Mouse (Mus musculus): ENCODE data around the gene Tfap2d. TPM values are rescaled to one million over a fixed set of nuclear protein-coding genes. Genes with fewer than 3 reads are reported as not detected.

The Tfap2d gene
- not detected in 2 replicates for total RNA-seq (2021)
- long read RNA-seq, experiment 1 = 0 reads
- long read RNA-seq, experiment 2 = 0 reads

DNA sequence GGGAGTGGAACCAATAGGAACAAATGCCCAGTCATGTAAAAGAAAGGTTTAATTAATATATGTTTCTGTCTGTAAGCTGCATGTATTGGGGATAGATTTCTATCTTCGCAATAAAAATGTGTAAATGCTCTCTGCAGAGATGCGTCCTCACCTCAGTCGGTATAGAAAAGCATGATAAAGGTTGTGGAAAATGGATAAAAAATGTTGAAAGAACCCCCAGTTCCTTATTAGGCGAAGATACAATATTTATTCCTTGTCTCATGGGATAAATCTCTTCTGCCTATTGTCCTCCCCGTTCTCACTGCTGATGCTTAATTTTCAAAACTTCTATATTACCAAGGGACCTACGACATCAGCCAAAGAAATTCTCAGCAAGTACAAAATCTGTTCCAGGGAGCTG is at the start of gene Tfap2d:
Gene Tfap2d, plus strand, starts transcription at position 392 of the 400 bp plus-strand sequence.
- DNase-seq = no peak

DNA sequence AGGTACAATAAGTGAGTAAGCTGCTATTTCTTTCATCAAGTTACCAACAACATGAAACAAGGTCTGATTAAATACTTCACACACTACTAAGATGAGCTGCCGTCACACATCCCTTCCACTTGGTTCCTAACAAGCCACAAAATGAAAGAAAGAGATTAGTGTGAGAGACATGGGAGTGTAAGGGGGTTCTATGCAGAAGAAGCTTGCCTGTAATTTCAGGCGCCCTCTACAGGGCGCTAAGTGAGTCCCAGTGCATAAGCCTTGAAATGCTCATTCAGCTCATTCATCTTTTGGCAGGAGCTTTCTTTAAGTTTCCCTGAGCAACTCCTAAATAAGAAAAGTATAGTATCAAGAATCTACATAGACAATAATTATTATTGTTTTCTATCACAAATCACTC is 46.5 kb upstream of the Tfap2d start:
- DNase-seq = no peak

DNA sequence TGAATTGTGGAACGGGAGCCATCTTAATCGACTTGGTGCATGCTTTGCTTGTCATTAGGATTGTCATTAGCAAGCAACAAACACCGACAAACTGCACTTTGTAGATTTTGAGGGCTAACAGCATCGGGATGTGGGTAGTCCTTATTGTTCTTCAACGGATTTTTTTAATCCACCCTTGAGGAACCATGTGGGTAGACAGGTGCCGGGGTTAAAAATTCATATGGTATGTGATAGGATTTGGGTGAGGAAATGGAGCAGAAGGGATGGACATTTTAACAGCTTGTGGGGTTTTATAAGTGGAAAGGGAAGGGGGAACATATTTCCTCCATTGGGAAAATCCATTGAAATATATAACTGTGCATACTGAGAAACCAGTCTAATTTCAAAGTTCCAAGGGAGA is 46.0 kb upstream of the Tfap2d start:
- no peak for DNase-seq

DNA sequence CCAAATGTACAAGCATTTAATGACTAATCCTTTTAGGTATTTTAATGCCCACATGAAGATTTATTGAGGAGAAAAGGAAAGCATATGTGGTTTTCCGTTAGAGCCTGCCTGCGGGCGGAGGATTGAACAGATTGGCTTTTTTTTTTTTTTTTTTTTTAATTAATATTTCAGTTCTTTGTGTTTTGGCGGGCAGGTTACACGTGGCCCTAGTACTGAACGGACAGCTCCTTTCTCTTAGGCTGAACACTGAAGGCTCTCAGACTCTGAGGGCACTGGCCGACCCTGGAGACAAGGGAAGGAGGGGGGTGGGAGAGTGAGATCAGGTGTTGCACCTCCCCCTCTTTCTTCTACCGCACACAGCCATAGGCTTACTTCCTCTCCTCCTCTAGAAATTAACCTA is 14.7 kb upstream of the Tfap2d start:
- no peak for DNase-seq

DNA sequence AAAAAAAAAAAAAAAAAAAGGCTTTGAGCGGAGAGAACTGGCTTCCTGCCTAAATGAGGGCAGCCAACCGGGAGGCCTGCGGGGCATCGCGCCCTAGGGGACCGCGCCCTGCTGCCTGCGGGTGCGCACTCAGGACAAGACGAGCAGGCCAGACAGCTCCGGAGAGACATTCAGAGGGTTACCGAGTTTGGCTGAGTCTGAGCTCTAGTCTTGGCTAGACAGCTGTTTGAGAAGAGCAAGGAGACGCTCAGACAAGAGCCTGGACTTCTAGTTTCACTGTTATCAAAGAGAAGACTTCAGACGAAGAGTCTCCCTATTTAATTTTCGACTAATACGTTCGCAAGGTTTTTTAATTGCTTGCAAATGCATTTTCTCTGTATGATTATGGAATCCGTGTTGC is 5.9 kb upstream of the Tfap2d start:
- no peak for DNase-seq

DNA sequence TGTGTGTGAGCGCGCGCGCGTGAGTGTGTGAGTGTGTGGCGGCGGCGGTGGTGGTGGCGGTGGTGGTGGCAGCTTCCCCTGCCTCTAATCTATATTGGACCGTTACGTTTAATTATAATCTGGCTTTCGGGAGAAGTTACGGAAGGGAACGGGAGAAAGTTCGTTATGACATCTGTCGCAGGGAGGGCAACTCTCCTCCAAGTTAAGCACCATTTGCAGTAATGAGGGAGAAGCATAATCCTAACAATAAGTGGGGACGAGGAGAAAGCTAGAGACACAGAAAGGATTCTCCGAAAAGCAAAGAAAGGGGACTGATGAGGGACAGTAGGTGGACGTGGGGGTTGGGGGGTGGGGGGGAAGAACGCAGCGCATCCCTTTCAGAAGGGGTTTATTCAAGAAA is 494 bp downstream of the Tfap2d start:
- no peak for DNase-seq

DNA sequence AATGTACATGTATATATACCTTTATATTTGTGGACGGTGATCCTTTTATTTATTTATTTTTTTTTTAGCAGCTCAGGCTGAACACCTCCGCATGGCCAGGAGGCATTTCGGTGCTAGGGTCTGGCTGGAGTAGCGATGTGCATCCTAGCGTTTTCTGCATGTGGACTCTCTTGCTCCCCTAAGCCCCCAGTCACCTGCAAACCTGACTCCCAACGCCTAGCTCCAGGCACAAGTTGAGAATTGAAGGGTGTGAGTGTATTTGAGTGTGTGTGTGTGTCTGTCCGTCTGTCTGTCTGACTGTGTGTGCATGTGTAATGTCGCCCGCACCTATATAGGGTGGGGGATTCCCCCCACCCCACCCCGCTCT is 937 bp downstream of the Tfap2d start:
- DNase-seq = no peak

DNA sequence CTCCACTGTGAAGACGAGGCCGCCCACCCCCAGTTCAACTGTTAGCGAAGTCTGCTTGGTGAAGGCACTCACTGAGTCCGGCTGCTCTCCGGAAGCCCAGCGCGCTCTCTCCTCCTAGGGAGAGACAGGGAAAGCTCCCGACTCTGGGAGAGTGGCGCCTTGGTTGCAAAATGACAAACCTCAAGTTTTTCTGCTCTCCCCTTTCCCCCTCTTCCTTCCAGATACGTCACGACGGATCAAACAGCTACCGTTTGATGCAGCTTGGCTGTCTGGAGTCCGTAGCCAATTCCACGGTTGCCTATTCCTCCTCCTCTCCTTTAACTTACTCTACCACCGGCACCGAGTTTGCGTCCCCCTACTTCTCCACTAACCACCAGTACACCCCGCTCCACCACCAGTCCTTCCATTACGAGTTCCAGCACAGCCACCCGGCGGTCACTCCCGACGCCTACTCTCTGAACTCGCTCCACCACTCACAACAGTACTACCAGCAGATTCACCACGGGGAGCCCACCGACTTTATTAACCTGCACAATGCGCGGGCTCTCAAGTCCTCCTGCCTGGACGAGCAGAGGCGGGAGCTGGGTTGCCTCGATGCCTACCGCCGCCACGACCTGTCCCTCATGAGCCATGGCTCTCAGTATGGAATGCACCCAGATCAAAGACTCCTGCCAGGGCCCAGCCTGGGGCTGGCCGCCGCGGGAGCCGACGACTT is 1.5 kb downstream of the Tfap2d start:
- DNase-seq = no peak

DNA sequence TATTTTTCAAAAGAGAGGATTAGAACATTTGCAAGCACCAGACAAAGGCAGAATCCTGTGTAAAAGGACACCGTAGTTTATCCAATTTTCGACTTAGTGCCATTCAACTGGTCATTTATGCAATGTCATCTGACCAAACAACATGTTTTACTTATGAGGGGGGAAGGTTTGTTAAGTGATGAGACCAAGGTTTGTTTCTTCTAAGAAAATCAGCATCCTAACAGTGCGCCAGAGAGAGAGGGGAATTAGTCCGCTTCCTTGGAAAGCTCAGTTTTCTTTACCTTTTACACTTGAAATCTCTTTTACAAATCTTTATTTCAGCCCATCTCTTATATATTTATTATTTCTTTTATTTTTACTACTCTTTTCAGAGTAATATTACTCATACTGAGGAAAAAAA is 3.6 kb downstream of the Tfap2d start:
- DNase-seq = no peak

DNA sequence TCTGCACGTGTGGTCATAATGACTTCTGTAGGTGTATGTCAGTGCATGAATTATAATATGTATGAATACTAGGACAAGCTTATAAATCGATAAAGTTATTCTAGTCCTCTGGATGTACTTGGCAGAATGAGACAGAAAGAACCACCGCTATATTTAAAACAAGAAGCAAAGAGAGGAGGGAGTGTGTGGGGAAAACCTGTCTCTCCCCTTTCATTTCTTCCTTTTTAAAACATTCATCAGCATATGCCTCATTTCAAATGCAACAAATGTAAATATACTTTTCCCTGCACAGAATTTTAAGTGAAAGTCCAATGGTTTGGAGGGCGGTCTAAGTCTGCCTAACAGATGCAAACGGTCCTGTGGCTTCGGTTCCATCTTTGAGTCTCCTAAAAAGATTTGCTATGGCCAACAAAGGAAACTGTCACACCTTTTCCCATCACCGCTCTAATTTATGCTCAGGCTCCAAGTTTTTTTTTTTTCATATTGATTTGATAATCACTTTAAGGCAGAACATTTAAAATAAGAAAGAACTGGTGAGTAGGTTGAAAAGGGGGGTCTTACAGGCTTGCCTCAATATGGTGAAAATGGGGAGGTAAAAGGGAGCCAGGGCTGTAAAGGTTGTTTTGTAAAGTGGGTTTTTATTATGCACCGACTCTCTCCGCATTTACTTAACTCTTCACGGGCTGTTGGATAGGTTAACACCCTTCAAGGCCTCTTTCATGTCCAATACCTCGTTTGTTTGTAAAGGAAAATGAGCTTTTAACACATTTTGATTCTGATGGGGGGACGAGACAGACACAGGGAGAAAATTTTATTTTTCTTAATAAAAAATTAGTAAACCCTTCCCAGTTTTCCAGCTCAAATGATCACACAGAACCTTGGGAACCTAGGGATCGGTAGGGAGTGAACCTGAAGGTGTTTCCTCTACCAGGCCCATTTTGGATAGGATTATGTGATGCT is 4.3 kb downstream of the Tfap2d start:
- no peak for DNase-seq

DNA sequence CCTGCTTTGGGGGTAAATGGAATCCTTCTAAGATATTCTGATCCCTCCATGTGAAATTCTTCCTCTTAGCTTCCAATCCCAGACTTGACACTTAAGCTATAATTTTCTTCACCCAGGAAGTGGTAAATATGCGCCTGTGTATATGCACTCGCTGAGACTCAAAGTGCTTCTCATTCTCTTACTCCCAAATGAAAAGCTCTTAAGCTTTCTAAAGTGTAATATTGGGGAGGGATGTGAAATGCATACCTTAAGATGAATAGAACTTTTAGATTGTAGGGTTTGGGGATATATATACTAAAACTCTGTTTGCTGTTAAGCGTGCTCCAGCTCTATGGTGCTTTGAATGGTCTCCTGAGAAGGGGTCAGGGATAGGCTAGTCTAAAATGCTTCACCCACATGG is 5.0 kb downstream of the Tfap2d start:
- DNase-seq = no peak

DNA sequence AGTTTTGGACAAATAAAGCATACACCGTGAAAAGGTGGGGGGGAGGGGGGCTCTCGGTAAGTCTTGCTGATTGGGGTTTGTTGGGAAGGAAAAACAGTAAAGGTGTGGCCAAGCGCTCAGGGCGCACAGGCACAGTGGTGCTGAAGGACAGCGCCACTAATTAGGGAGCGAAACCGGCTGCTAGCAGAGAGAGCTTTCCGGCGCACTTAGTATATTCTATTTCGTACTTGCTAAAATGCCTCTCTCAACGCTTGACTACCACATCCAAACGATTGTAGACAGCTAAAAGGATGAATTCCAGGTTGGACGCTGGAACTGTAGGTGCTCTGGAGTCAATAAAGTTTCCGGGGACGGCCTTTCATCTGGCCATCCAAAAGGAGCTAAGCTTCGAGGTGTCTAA is 6.9 kb downstream of the Tfap2d start:
- DNase-seq = peak; percentile 15

DNA sequence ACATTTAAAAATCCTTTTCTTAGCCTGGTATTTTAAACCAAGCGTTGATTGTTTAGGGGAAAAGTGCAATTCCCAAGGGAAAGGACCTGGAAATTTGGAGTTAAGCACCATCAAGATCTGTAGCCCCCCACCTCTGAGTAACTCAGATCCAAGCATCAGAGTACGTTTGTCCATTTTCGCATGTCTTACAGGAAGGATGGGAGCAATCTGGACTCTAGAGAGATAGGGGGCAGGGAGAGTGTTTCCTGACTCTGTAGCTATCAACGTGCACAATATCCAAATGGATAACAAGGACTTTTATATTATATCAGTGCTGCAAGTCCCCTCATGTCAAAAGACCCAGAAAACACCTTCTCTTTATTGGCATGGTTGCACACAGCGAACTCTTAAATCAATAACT is 7.4 kb downstream of the Tfap2d start:
- no peak for DNase-seq

DNA sequence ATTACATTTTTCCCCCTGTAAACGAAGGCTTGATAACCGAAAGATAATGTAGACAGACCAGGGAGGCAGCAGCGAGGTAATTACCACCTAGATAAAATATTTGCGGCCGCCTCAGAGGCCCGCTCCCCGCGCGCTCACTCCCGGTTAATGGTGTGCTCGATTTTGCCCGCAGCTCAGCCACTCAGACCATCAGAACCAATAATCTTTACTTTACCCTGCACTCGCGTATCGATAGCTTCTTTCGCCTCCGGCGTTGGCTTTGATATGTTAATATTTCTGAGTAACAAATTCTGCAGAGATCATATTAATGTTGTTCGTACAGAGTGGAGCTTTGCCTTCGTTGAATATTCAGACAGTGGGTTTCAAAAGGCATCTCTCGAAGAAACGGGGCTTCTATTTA is 8.2 kb downstream of the Tfap2d start:
- no peak for DNase-seq

DNA sequence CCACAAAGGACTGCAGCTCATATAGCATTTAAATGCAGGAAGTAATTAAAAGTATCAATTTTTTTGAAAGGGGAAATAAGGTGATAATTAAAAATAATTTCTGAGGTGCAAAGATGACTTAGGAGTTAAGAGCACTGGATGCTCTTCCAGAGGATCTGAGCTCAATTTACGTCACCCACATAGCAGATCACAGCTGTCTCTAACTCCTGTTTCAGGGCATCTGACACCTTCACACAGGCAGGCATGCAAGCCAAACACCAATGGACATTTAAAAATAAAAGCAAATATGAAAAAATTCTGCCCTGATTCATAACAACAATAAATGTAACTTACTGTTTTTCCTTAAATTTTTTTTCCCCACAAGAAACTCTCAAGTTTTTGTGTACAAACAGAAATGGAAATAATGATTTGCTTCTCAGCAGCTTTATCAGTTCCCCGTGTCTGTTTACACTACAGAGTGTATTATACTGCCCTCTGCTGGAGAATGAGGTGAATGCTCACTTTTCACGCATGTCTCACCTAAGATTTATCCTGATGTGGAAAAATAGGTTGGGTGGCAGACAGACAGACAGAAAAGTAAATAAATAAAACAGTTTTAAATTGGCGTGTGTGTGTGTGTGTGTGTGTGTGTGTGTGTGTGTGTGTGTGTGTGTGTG is 76.0 kb downstream of the Tfap2d start:
- DNase-seq = peak; percentile 12

DNA sequence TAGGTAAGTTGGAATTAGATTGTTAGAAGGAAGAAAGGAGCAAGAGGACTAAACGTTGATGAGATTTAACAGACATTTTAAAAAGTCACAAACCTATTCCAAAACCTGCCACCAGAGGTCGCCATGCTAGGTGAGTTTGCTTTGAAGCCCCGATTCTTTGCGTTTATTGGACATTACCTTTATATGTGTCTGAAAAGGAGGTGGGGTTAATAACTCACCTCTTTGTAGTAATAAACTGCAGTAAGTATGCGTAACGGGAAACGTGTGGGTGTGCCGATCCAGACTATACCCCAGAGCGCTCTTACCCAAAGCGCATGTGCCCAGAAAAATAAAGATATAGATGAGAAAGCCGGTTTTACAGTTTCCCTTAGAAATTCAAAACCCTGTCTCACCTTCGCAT is 102.8 kb downstream of the Tfap2d start:
- DNase-seq = peak; percentile 49

DNA sequence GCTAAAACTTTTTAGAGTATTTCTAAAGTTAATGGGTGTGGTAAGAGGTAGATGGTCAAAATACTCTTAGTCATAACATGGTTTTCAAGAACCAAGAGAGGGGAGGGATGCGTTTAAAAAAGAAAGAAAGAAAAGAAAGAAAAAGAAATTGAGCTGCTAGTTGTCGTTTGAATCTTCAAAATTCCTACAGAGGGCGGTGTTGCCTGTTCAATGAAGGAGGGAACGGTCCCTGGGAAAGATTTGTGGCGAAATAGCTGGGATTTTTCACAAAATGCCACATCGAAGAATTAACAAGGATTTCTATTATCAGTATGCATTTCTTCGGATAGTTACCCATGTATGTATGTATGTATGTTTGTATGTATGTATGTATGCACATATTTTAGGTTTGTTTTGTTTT is 103.4 kb downstream of the Tfap2d start:
- peak; percentile 44 for DNase-seq

DNA sequence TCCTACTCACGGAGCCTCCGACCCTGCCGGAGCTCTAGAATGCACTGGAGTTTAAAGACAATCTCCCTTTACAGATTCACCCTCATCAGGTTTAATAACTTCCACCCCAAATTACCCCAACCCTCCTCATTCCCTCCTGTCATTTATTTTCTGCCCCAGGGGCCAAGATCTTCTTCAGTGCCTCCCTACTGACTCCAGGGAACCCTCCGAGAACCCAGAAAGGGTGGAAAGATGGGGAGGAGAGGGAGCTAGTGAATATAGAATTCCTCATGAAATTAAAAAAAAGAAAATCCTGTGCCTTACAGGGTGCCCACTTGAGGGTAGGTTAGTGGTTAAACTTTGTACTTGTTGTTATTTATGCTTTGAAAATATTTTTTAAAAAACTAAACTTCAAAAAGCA is 104.8 kb downstream of the Tfap2d start:
- no peak for DNase-seq

DNA sequence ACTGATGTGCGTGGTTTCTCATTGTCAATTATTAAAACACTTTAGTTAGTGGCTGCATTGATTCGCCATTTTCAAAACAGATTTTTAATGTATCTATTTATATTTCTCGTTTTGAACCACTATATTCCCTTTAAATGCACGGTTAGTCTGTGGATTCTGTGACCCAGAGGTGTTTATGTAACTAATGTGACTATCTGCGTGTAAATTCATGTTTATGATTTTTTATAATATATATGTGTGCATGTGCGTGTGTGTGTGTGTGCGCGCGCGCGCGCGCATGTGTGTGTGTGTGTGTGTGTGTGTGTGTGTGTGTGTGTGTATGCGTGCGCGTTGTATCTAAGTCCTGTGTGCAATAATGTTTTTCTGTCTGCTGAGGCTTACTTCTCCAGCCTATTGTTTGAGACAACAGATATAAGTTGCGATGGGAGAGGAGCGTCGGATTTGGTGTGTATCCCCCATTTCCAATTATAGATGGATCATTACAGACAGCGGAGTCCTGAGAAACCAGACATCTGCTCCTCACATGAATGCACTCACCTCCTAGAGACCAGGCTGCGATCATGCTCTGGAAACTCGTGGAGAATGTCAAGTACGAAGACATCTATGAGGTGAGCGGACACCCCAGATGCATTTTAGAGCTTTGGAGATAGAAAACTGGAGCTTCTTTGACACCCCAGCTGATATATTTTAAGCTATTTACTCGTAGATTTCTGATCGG is 106.0 kb downstream of the Tfap2d start, which contains the start of gene Tfap2b:
Gene Tfap2b, plus strand, starts transcription at position 274 of the 718 bp plus-strand sequence.
- no peak for DNase-seq

DNA sequence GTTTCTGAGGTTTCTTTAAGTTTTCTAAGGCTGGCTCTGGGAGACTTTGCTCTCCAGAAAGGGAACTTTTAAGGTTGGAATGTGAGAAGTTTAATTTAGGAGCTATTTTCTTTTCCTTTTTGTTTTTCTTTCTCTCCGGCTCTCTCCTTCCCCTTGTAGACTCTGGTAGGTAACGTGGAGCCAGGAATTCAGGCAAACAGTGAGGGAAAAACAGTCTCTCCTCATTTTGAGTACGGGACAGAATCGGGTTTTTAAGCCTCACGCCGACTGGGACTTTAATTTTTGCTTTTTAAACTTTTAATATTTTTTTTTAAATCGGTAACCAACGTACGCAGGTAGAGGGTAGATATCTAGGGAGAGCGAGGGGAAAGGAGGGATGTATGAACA is 106.5 kb downstream of the Tfap2d start:
- DNase-seq = no peak

DNA sequence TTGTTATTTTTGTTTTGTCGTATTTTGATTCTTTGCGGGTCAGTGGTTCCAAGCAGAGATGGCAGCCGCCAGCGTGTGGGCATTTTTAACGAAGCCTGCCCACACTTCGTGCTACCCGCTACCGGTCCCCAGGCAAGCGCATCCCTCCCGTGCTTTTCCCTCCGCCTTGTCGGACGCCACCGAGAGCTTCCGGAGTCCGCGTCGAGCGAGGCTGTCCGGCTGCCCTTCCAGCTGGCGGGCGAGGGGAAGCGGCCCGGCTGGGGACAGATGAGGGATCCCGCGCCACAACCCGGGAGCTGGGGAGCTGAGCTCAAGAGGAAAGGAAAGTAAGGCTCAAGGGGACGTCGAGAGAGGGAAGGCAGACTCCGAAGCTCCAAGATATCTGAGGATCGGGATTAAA is 107.0 kb downstream of the Tfap2d start:
- DNase-seq = peak; percentile 31

Data from adrenal gland, postnatal 14 days (tissue).